Mouse (Mus musculus): ENCODE measurements around the gene Cort.

The Cort gene

GRCm38 (mm10) chr4:149097956-149098355 lies 28.6 kb downstream of the Cort start:
- no peak for DNase-seq (ENCODE audit: low spot score)

- DNase-seq (ENCODE audit: low spot score): no peak
Measured at GRCm38 (mm10) chr4:149091364-149091763, 35.2 kb downstream of the Cort start.

- DNase-seq (ENCODE audit: low spot score): no peak
Measured at GRCm38 (mm10) chr4:149085381-149085780, 41.2 kb downstream of the Cort start.

GRCm38 (mm10) chr4:149081528-149081927 lies 45.0 kb downstream of the Cort start:
- DNase-seq (ENCODE audit: low spot score): peak; percentile 85

- no peak for DNase-seq (ENCODE audit: low spot score)
Measured at GRCm38 (mm10) chr4:149080111-149080510, 46.5 kb downstream of the Cort start.

GRCm38 (mm10) chr4:149079629-149080028 lies 46.9 kb downstream of the Cort start:
- no peak for DNase-seq (ENCODE audit: low spot score)

- DNase-seq (ENCODE audit: low spot score): no peak
Measured at GRCm38 (mm10) chr4:149078261-149078660, 48.3 kb downstream of the Cort start.

- DNase-seq (ENCODE audit: low spot score): peak; percentile 83
Measured at GRCm38 (mm10) chr4:149075871-149076575, 50.5 kb downstream of the Cort start.

- no peak for DNase-seq (ENCODE audit: low spot score)
Measured at GRCm38 (mm10) chr4:149075073-149075472, 51.5 kb downstream of the Cort start.

Measured in testis, postnatal 10 days (tissue).